Mouse (Mus musculus): ENCODE results near the gene Entpd1.

- TF ChIP-seq POLR2A (IDR thresholded peaks at IDR 0.05; ENCODE audit: low read depth, low read length) (no peak), CTCF (conservative IDR thresholded peaks at IDR 0.05; ENCODE audit: insufficient read depth, insufficient read length, low read depth, low read length) (no peak)
These were observed 111.3 kb downstream of the Entpd1 start for GRCm38 (mm10) chr19:40723516-40723915.

Measured in kidney, adult 2 months (tissue).